ENCODE assay signal across 26 mouse cellular contexts in genomic region chrX:112543115-112543514, GRCm38 (mm10). TPM values are rescaled to one million over a fixed set of nuclear protein-coding genes. Genes with fewer than 3 reads are reported as not detected.
DNase-seq lines count a peak whose midpoint lies in the region; ATAC-seq and TF ChIP-seq lines count a peak whose summit lies in the region.
"Had no signal": no experiment of that assay in that cellular context is flagged by ENCODE, and none has a peak within 500 bp of the region (broad histone marks: within the 10 kb centered on the region; RNA-seq: fewer than 3 reads in every experiment).

No protein-coding gene starts in this region.

- H3K27me3 ChIP-seq in liver, embryonic 14.5 days (ENCODE audit: control insufficient read depth, insufficient read depth, low read length) = no peaks in the 10 kb centered on the region
- H3K27me3 ChIP-seq in neural tube, embryonic 15.5 days (replicated peaks) = no peaks in the 10 kb centered on the region
- H3K27me3 ChIP-seq: embryonic facial prominence, embryonic 15.5 days; limb, embryonic 12.5 days; midbrain, embryonic 12.5 days had no signal

- H3K4me1 ChIP-seq in liver, embryonic 14.5 days (replicated peaks; ENCODE audit: control insufficient read depth in 2 of 2, insufficient read depth in 2 of 2, low read length in 1 of 2) = no peaks in the 10 kb centered on the region
- no peaks in the 10 kb centered on the region for H3K4me1 ChIP-seq in neural tube, embryonic 15.5 days
- H3K4me1 ChIP-seq: embryonic facial prominence, embryonic 15.5 days; forebrain, embryonic 10.5 days; limb, embryonic 12.5 days; midbrain, embryonic 12.5 days had no signal

- ATAC-seq in liver, embryonic 14.5 days (ENCODE audit: insufficient read depth) = no peak
- ATAC-seq in neural tube, embryonic 15.5 days (ENCODE audit: low FRiP score) = no peak
- ATAC-seq: activated CD4-positive, CD25-positive, alpha-beta regulatory T cell, adult 4 months had no signal

- TF ChIP-seq CTCF in gastrocnemius, adult 2 months (IDR thresholded peaks at IDR 0.05) = peak; percentile 8; the same call in 1 of the 2 replicates
- peak; percentile 13; the same call in 1 of the 2 replicates for TF ChIP-seq CTCF in liver, embryonic 14.5 days (IDR thresholded peaks at IDR 0.05; ENCODE audit: low read depth)

- no peak for TF ChIP-seq EP300 in liver, embryonic 14.5 days (IDR thresholded peaks at IDR 0.05; ENCODE audit: low read depth)

- no peak overlapping the region for H3K4me3 ChIP-seq in gastrocnemius, adult 2 months
- H3K4me3 ChIP-seq in liver, embryonic 14.5 days (ENCODE audit: insufficient read depth in 1 of 2, low read depth in 2 of 2, low read length in 2 of 2) = no peak overlapping the region
- no peak overlapping the region for H3K4me3 ChIP-seq in neural tube, embryonic 15.5 days (replicated peaks)
- H3K4me3 ChIP-seq: embryonic facial prominence, embryonic 15.5 days; forebrain, embryonic 10.5 days; limb, embryonic 12.5 days; midbrain, embryonic 12.5 days had no signal

- no peak overlapping the region for H3K9ac ChIP-seq in liver, embryonic 14.5 days (replicated peaks)
- H3K9ac ChIP-seq in neural tube, embryonic 15.5 days (replicated peaks) = no peak overlapping the region
- H3K9ac ChIP-seq: embryonic facial prominence, embryonic 15.5 days; hindbrain, embryonic 14.5 days; limb, embryonic 12.5 days; midbrain, embryonic 12.5 days had no signal

- no peak overlapping the region for H3K4me2 ChIP-seq in liver, embryonic 14.5 days (ENCODE audit: low read depth)
- H3K4me2 ChIP-seq in neural tube, embryonic 15.5 days = no peak overlapping the region
- H3K4me2 ChIP-seq: embryonic facial prominence, embryonic 15.5 days; heart, embryonic 11.5 days; hindbrain, embryonic 14.5 days; limb, embryonic 12.5 days; midbrain, embryonic 12.5 days had no signal

- intact Hi-C loops in gastrocnemius, adult 2 months (cut with DNase I) = no loop called here

- no peaks in the 10 kb centered on the region for H3K36me3 ChIP-seq in liver, embryonic 14.5 days (replicated peaks; ENCODE audit: control insufficient read depth, insufficient read depth, low read depth)
- H3K36me3 ChIP-seq in neural tube, embryonic 15.5 days = no peaks in the 10 kb centered on the region
- H3K36me3 ChIP-seq: embryonic facial prominence, embryonic 15.5 days; forebrain, embryonic 10.5 days; limb, embryonic 12.5 days; midbrain, embryonic 12.5 days had no signal

- WGBS in liver, embryonic 14.5 days (ENCODE audit: insufficient replicate concordance) = 43% methylated on average over 1 of the region's 1 CpGs
- WGBS in neural tube, embryonic 15.5 days = 48% methylated on average over 1 of the region's 1 CpGs

- H3K9me3 ChIP-seq in liver, embryonic 14.5 days (ENCODE audit: control insufficient read depth, low read length) = no peaks in the 10 kb centered on the region
- no peaks in the 10 kb centered on the region for H3K9me3 ChIP-seq in neural tube, embryonic 15.5 days (replicated peaks)
- H3K9me3 ChIP-seq: embryonic facial prominence, embryonic 15.5 days; forebrain, embryonic 10.5 days; limb, embryonic 12.5 days; midbrain, embryonic 12.5 days had no signal

- no peak for DNase-seq in gastrocnemius, adult 2 months
- no peak for DNase-seq in gastrocnemius, adult 8-10 months (ENCODE audit: low spot score in 2 of 2)
- no peak for DNase-seq in liver, embryonic 14.5 days (ENCODE audit: low read depth in 3 of 3, low spot score in 3 of 3)
- no peak for DNase-seq in liver
- peak; percentile 44 for DNase-seq in 416B (ENCODE audit: low read depth)
- peak; percentile 4 for DNase-seq in ES-CJ7 (ENCODE audit: low read depth, low spot score)
- DNase-seq in urinary bladder, postnatal 14 days (ENCODE audit: low spot score) = no peak
- DNase-seq: adrenal gland, postnatal 14 days; cerebellum, adult 11-12 months; cerebellum, postnatal 36 days; gastrocnemius, postnatal 36 days; heart, postnatal 14 days; kidney, adult 11 months; right cerebral cortex, adult 18-20 months had no signal

- no peak overlapping the region for H3K27ac ChIP-seq in gastrocnemius, adult 2 months
- H3K27ac ChIP-seq in liver, embryonic 14.5 days = no peak overlapping the region
- no peak overlapping the region for H3K27ac ChIP-seq in neural tube, embryonic 15.5 days (replicated peaks)
- H3K27ac ChIP-seq: embryonic facial prominence, embryonic 15.5 days; forebrain, embryonic 10.5 days; hindbrain, embryonic 14.5 days; limb, embryonic 12.5 days; macrophage; midbrain, embryonic 12.5 days had no signal

RNA-seq across cellular contexts. Expression of gene 2010106E10Rik, which starts 48.0 kb away (rescaled TPM):
- not detected for total RNA-seq in gastrocnemius, adult 2 months (2021)
- not detected for total RNA-seq in gastrocnemius, adult 8-10 months (2022)
- not detected in 2 replicates for polyA plus RNA-seq in liver, embryonic 14.5 days (2012; rRNA removed)
- not detected in 2 replicates for polyA plus RNA-seq in liver, embryonic 14.5 days (2014; fragmentation: Nextera tagmentation; extraction: Ambion mirVana)
- polyA plus RNA-seq in neural tube, embryonic 15.5 days (2015; fragmentation: Nextera tagmentation; extraction: Ambion mirVana) = not detected in 2 replicates
- total RNA-seq: adrenal gland, postnatal 14 days; gastrocnemius, postnatal 36 days; heart, postnatal 14 days had no signal
- polyA plus RNA-seq: activated CD4-positive, CD25-positive, alpha-beta regulatory T cell, adult 4 months; embryonic facial prominence, embryonic 15.5 days; frontal cortex, adult 2 months; heart, embryonic 11.5 days; limb, embryonic 12.5 days; liver, embryonic 16.5 days; macrophage; midbrain, embryonic 12.5 days had no signal

RNA-seq across cellular contexts. Expression of gene Zfp711, which starts 57.2 kb away (rescaled TPM):
- under 1 TPM in 1 of 2 experiments, not detected in 1; 0.11 TPM for total RNA-seq in gastrocnemius, adult 2 months (2021)
- total RNA-seq in gastrocnemius, adult 8-10 months (2022) = under 1 TPM in 2 of 4 experiments, not detected in 2; 0.12 to 0.16 TPM
- polyA plus RNA-seq in liver, embryonic 14.5 days (2012; rRNA removed) = 0.25 and 0.51 TPM in 2 replicates
- 0.48 and 0.70 TPM in 2 replicates for polyA plus RNA-seq in liver, embryonic 14.5 days (2014; fragmentation: Nextera tagmentation; extraction: Ambion mirVana)
- 30.2 and 34.8 TPM in 2 replicates for polyA plus RNA-seq in neural tube, embryonic 15.5 days (2015; fragmentation: Nextera tagmentation; extraction: Ambion mirVana)
- polyA plus RNA-seq: activated CD4-positive, CD25-positive, alpha-beta regulatory T cell, adult 4 months; macrophage; small intestine, adult 2 months had no signal

Comparison
In these comparisons a context has a peak if more than half of its experiments do, and no peak if none do; other contexts are left out.
1. DNase-seq: peak in 416B (single experiment) and ES-CJ7 (single experiment); none in gastrocnemius, adult 2 months (single experiment), gastrocnemius, adult 8-10 months (0 of 2), liver, embryonic 14.5 days (0 of 3), liver (single experiment) and urinary bladder, postnatal 14 days (single experiment).